Mouse (Mus musculus): ENCODE measurements around the gene P2rx4. TPM values are rescaled to one million over a fixed set of nuclear protein-coding genes. Genes with fewer than 3 reads are reported as not detected.

P2rx4 gene
- polyA plus RNA-seq, 1 experiment from 2014 or later = 6.8 TPM

GRCm38 (mm10) chr5:122715723-122716122 is 8.4 kb downstream of the P2rx4 start:
- no peaks in the 10 kb centered on the region; the same call in 1 of the 2 replicates for H3K9me3 ChIP-seq (ENCODE audit: control insufficient read depth, low read length)
- 80% methylated on average over 1 of the region's 1 CpGs for WGBS
- no peak overlapping the region for H3K4me2 ChIP-seq
- ATAC-seq (ENCODE audit: low FRiP score) (no peak), DNase-seq (ENCODE audit: low spot score, missing footprints) (no peak)
- no peaks in the 10 kb centered on the region for H3K27me3 ChIP-seq (ENCODE audit: control insufficient read depth, insufficient read depth, low read length)
- H3K27ac ChIP-seq (ENCODE audit: low read depth, low read length) = no peak overlapping the region
- H3K4me1 ChIP-seq (ENCODE audit: control insufficient read depth, insufficient read depth, low read length) = no peaks in the 10 kb centered on the region
- H3K36me3 ChIP-seq (ENCODE audit: control insufficient read depth, insufficient read depth, low read length) = no peaks in the 10 kb centered on the region
- H3K4me3 ChIP-seq (ENCODE audit: low read depth, low read length) = no peak overlapping the region
- H3K9ac ChIP-seq (ENCODE audit: low read length) = no peak overlapping the region

DNA sequence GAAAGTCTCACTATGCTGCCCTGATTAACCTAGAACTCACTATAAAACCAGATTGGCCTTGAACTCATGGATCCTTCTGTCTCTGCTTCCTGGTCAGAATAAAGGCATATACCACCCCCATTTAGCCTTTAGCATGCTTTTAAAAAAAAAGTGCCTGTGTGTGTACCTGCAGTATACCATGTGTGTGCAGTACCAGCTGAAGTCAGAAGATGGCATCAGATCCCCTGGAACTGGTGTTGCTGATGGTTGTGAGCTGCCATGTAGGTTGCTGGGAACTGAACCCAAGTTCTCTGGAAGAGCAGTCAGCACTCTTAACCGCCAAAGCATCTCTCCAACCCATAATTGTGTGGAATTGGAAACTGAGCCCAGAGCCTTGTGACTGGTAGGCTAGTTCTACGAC is 9.4 kb downstream of the P2rx4 start:
- Histone ChIP-seq H3K9me3 (ENCODE audit: control insufficient read depth, low read length) (no peaks in the 10 kb centered on the region; the same call in 1 of the 2 replicates), H3K27ac (ENCODE audit: low read depth, low read length) (no peak overlapping the region), H3K9ac (ENCODE audit: low read length) (no peak overlapping the region), H3K27me3 (ENCODE audit: control insufficient read depth, insufficient read depth, low read length) (no peaks in the 10 kb centered on the region), H3K4me2 (no peak overlapping the region), H3K36me3 (ENCODE audit: control insufficient read depth, insufficient read depth, low read length) (no peaks in the 10 kb centered on the region), H3K4me1 (ENCODE audit: control insufficient read depth, insufficient read depth, low read length) (no peaks in the 10 kb centered on the region), H3K4me3 (ENCODE audit: low read depth, low read length) (no peak overlapping the region)
- 94% methylated on average over 2 of the region's 2 CpGs for WGBS
- ATAC-seq (ENCODE audit: low FRiP score) = no peak
- no peak for DNase-seq (ENCODE audit: low spot score, missing footprints)

DNA sequence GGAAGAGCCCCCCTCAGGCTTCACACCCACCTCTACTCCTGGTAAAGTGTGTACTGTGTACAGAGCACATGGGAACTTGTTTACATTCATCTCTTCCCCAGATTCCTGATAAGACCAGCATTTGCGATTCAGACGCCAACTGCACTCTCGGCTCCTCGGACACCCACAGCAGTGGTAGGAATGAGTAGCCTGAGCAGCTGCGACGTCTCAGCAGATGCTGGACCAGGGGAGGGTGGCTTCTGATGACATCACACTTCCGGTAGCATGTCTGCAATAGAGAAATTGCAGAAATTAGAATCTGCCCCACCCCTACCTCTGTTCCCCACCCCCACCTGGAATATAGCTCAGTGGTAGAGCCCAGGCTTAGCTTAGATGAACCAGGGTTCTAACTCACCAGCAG is 11.1 kb downstream of the P2rx4 start:
- H3K27me3 ChIP-seq (ENCODE audit: control insufficient read depth, insufficient read depth, low read length) = no peaks in the 10 kb centered on the region
- no peak overlapping the region for H3K4me2 ChIP-seq
- no peak for ATAC-seq (ENCODE audit: low FRiP score)
- WGBS = 93% methylated on average over 7 of the region's 7 CpGs
- H3K9me3 ChIP-seq (ENCODE audit: control insufficient read depth, low read length) = no peaks in the 10 kb centered on the region; the same call in 1 of the 2 replicates
- no peak overlapping the region for H3K9ac ChIP-seq (ENCODE audit: low read length)
- H3K4me3 ChIP-seq (ENCODE audit: low read depth, low read length) = no peak overlapping the region
- H3K36me3 ChIP-seq (ENCODE audit: control insufficient read depth, insufficient read depth, low read length) = no peaks in the 10 kb centered on the region
- DNase-seq (ENCODE audit: low spot score, missing footprints) = no peak
- H3K4me1 ChIP-seq (ENCODE audit: control insufficient read depth, insufficient read depth, low read length) = no peaks in the 10 kb centered on the region
- H3K27ac ChIP-seq (ENCODE audit: low read depth, low read length) = no peak overlapping the region

GRCm38 (mm10) chr5:122719168-122719567 is 11.8 kb downstream of the P2rx4 start:
- DNase-seq (ENCODE audit: low spot score, missing footprints) = no peak
- 90% methylated on average over 8 of the region's 8 CpGs for WGBS
- Histone ChIP-seq H3K4me3 (ENCODE audit: low read depth, low read length) (no peak overlapping the region), H3K27me3 (ENCODE audit: control insufficient read depth, insufficient read depth, low read length) (no peaks in the 10 kb centered on the region), H3K9ac (ENCODE audit: low read length) (no peak overlapping the region), H3K9me3 (ENCODE audit: control insufficient read depth, low read length) (no peaks in the 10 kb centered on the region; the same call in 1 of the 2 replicates), H3K27ac (ENCODE audit: low read depth, low read length) (no peak overlapping the region), H3K4me1 (ENCODE audit: control insufficient read depth, insufficient read depth, low read length) (no peaks in the 10 kb centered on the region), H3K4me2 (no peak overlapping the region), H3K36me3 (ENCODE audit: control insufficient read depth, insufficient read depth, low read length) (no peaks in the 10 kb centered on the region)
- ATAC-seq (ENCODE audit: low FRiP score) = no peak

DNA sequence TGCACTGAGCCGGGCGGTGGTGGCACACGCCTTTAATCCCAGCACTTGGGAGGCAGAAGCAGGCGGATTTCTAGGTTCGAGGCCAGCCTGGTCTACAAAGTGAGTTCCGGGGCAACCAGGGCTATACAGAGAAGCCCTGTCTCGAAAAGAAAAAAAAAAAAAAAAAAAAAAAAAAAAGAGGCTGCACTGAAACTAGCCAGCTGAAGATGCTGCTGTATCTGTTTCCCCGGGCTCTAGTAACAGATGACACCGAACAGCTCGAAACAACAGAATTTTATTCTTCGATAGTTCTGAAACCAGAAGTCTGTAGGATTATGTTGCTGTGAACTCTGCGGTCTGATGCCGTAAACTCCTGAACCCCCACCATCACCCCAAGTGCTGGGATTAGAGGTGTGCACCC is 18.1 kb downstream of the P2rx4 start:
- no peak for ATAC-seq (ENCODE audit: low FRiP score)
- Histone ChIP-seq H3K4me3 (ENCODE audit: low read depth, low read length) (no peak overlapping the region), H3K4me1 (ENCODE audit: control insufficient read depth, insufficient read depth, low read length) (no peaks in the 10 kb centered on the region), H3K4me2 (no peak overlapping the region), H3K27me3 (ENCODE audit: control insufficient read depth, insufficient read depth, low read length) (no peaks in the 10 kb centered on the region), H3K9ac (ENCODE audit: low read length) (no peak overlapping the region), H3K36me3 (ENCODE audit: control insufficient read depth, insufficient read depth, low read length) (no peaks in the 10 kb centered on the region), H3K27ac (ENCODE audit: low read depth, low read length) (no peak overlapping the region), H3K9me3 (ENCODE audit: control insufficient read depth, low read length) (no peaks in the 10 kb centered on the region)
- WGBS = 85% methylated on average over 13 of the region's 13 CpGs
- no peak for DNase-seq (ENCODE audit: low spot score, missing footprints)

DNA sequence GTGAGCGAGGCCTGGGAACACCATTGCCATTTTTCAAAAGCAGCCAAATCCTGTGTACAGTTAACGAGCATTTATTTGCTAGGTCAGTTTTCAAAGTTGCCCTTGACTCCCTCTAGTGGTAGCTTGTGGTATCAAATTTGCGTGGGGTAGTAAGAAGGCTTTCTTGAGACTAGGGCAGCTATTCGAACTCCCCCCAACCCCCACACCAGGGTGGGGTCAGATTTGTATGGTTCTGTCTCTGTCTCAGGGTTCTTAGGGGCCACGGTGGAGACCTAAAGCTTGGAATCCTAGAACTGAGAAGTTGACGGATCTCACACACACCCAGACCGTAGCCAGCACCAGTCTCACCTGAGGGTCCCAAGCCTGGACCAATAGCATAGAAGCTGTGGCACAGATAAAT is 18.7 kb downstream of the P2rx4 start:
- no peaks in the 10 kb centered on the region for H3K9me3 ChIP-seq (ENCODE audit: control insufficient read depth, low read length)
- H3K27me3 ChIP-seq (ENCODE audit: control insufficient read depth, insufficient read depth, low read length) = no peaks in the 10 kb centered on the region
- no peak overlapping the region for H3K27ac ChIP-seq (ENCODE audit: low read depth, low read length)
- DNase-seq (ENCODE audit: low spot score, missing footprints) (peak; percentile 98), ATAC-seq (ENCODE audit: low FRiP score) (peak; percentile 44; the same call in 1 of the 2 replicates)
- WGBS = 26% methylated on average over 7 of the region's 7 CpGs
- no peaks in the 10 kb centered on the region for H3K4me1 ChIP-seq (ENCODE audit: control insufficient read depth, insufficient read depth, low read length)
- no peak overlapping the region for H3K9ac ChIP-seq (ENCODE audit: low read length)
- H3K4me3 ChIP-seq (ENCODE audit: low read depth, low read length) = no peak overlapping the region
- H3K36me3 ChIP-seq (ENCODE audit: control insufficient read depth, insufficient read depth, low read length) = no peaks in the 10 kb centered on the region
- H3K4me2 ChIP-seq = no peak overlapping the region

GRCm38 (mm10) chr5:122726595-122726994 is 19.3 kb downstream of the P2rx4 start:
- 83% methylated on average over 5 of the region's 5 CpGs for WGBS
- no peaks in the 10 kb centered on the region for H3K36me3 ChIP-seq (ENCODE audit: control insufficient read depth, insufficient read depth, low read length)
- H3K9me3 ChIP-seq (ENCODE audit: control insufficient read depth, low read length) = no peaks in the 10 kb centered on the region
- no peaks in the 10 kb centered on the region for H3K4me1 ChIP-seq (ENCODE audit: control insufficient read depth, insufficient read depth, low read length)
- no peak overlapping the region for H3K4me3 ChIP-seq (ENCODE audit: low read depth, low read length)
- no peak overlapping the region for H3K4me2 ChIP-seq
- DNase-seq (ENCODE audit: low spot score, missing footprints) = peak; percentile 81
- ATAC-seq (ENCODE audit: low FRiP score) = no peak
- no peaks in the 10 kb centered on the region for H3K27me3 ChIP-seq (ENCODE audit: control insufficient read depth, insufficient read depth, low read length)
- no peak overlapping the region for H3K9ac ChIP-seq (ENCODE audit: low read length)
- no peak overlapping the region for H3K27ac ChIP-seq (ENCODE audit: low read depth, low read length)

- Histone ChIP-seq H3K4me3 (ENCODE audit: low read depth, low read length) (no peak overlapping the region), H3K36me3 (ENCODE audit: control insufficient read depth, insufficient read depth, low read length) (no peaks in the 10 kb centered on the region), H3K4me1 (ENCODE audit: control insufficient read depth, insufficient read depth, low read length) (no peaks in the 10 kb centered on the region), H3K4me2 (no peak overlapping the region), H3K9me3 (ENCODE audit: control insufficient read depth, low read length) (no peaks in the 10 kb centered on the region), H3K9ac (ENCODE audit: low read length) (no peak overlapping the region), H3K27ac (ENCODE audit: low read depth, low read length) (no peak overlapping the region), H3K27me3 (ENCODE audit: control insufficient read depth, insufficient read depth, low read length) (no peaks in the 10 kb centered on the region)
- DNase-seq (ENCODE audit: low spot score, missing footprints) (no peak), ATAC-seq (ENCODE audit: low FRiP score) (no peak)
- 96% methylated on average over 7 of the region's 7 CpGs for WGBS
Measured at GRCm38 (mm10) chr5:122727096-122727495, 19.8 kb downstream of the P2rx4 start.

GRCm38 (mm10) chr5:122730776-122731175 is 23.4 kb downstream of the P2rx4 start:
- ATAC-seq (ENCODE audit: low FRiP score) = no peak
- WGBS = 88% methylated on average over 10 of the region's 10 CpGs

DNA sequence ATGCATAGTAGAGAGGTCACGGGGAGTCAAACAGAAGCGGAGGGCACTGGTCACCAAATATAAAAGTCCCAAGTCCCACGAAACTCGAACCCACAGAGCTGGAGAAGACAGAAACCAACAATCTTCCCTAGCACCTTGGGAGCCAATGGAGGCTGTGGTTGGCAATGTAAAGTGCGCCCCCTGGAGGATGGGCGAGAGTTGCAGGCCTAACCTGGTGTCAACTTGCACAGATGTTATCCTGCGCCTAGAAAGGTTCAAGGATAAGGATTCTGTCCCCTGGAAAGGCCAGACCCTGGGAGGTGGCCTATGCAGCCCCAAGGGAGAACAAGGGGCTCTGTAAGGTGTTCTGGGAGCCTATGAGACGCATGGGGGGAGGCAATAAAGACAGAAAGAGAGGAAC is 24.0 kb downstream of the P2rx4 start:
- no peaks in the 10 kb centered on the region for H3K9me3 ChIP-seq (ENCODE audit: control insufficient read depth, low read length)

More at GRCm38 (mm10) chr5:122730776-122731175, 23.4 kb downstream of the P2rx4 start:
- Histone ChIP-seq H3K27ac (ENCODE audit: low read depth, low read length) (no peak overlapping the region), H3K27me3 (ENCODE audit: control insufficient read depth, insufficient read depth, low read length) (no peaks in the 10 kb centered on the region), H3K36me3 (ENCODE audit: control insufficient read depth, insufficient read depth, low read length) (no peaks in the 10 kb centered on the region), H3K9me3 (ENCODE audit: control insufficient read depth, low read length) (no peaks in the 10 kb centered on the region), H3K4me1 (ENCODE audit: control insufficient read depth, insufficient read depth, low read length) (no peaks in the 10 kb centered on the region), H3K4me3 (ENCODE audit: low read depth, low read length) (no peak overlapping the region), H3K9ac (ENCODE audit: low read length) (no peak overlapping the region), H3K4me2 (no peak overlapping the region)
- no peak for DNase-seq (ENCODE audit: low spot score, missing footprints)

More for the DNA sequence above, 24.0 kb downstream of the P2rx4 start:
- no peak for ATAC-seq (ENCODE audit: low FRiP score)
- H3K4me2 ChIP-seq = no peak overlapping the region
- H3K36me3 ChIP-seq (ENCODE audit: control insufficient read depth, insufficient read depth, low read length) = no peaks in the 10 kb centered on the region
- H3K27ac ChIP-seq (ENCODE audit: low read depth, low read length) = no peak overlapping the region
- no peaks in the 10 kb centered on the region for H3K27me3 ChIP-seq (ENCODE audit: control insufficient read depth, insufficient read depth, low read length)
- WGBS = 68% methylated on average over 8 of the region's 8 CpGs
- H3K4me1 ChIP-seq (ENCODE audit: control insufficient read depth, insufficient read depth, low read length) = no peaks in the 10 kb centered on the region
- H3K9ac ChIP-seq (ENCODE audit: low read length) = no peak overlapping the region
- DNase-seq (ENCODE audit: low spot score, missing footprints) = no peak
- H3K4me3 ChIP-seq (ENCODE audit: low read depth, low read length) = no peak overlapping the region

Measured in midbrain, embryonic 11.5 days (tissue).